Mouse (Mus musculus) splenic B cell, adult 2 months (primary cell): ENCODE data around the gene Strada.

Experiments
- DNase-seq: peaks from one replicate; pipeline ENCODE4 v3.0.0-alpha.2; 2011; ENCODE audit warnings: low read depth, low spot score
- H3K27me3 ChIP-seq: 2 replicates; pipeline ENCODE4 v1.6.1; 2012; ENCODE audit warnings: mild to moderate bottlenecking, low read length, moderate library complexity, mixed read lengths; ENCODE audit not compliant: control insufficient read depth, poor library complexity, insufficient read depth, severe bottlenecking
- H3K36me3 ChIP-seq: 2 replicates; pipeline ENCODE4 v1.6.1; 2012; ENCODE audit warnings: mild to moderate bottlenecking, low read length, moderate library complexity, mixed read lengths; ENCODE audit not compliant: control insufficient read depth, poor library complexity, insufficient read depth, severe bottlenecking

Gene Strada

DNA sequence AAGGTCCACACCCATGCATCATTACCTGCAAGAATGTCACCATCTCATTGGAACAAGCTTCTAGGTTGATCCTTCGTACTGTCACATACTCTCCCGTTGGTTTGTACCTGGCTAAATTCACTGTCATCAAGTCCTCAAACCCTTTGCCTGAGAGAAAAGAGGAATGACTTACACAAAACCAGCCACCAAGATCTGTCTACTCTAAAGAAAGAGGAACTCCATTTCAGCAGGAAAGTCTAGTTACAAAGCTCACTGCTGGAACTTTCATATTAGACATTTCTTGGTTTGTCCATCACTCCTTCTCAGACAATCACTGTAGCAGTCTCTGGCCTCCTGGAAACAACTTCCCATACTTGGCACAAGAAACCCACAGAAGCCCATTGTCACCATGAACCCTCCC lies 28.7 kb downstream of the Strada start:
- H3K27me3 ChIP-seq: no peaks in the 10 kb centered on the region
- H3K36me3 ChIP-seq: peaks cover 3% of the 10 kb centered on the region; the same call in 1 of the 2 replicates
- DNase-seq: no peak

DNA sequence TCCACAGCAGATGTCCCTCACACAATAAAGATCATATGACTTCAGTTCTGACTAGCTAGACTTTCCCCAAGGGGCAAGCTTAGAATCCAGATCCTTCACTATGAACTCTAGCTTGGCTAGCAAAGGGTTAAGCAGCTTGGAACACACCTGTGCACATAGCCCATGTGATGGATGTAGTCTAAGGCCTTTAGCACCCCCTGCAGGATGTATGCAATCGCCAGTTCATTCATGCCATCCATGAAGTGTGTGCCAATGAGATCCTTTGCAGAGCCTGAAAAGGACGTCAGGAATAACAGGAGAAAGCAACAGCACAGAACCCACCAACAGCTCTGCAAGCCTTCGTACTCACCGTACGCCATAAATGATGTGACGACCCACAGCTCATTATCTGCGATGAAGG lies 31.2 kb downstream of the Strada start:
- DNase-seq: peak; percentile 77

DNA sequence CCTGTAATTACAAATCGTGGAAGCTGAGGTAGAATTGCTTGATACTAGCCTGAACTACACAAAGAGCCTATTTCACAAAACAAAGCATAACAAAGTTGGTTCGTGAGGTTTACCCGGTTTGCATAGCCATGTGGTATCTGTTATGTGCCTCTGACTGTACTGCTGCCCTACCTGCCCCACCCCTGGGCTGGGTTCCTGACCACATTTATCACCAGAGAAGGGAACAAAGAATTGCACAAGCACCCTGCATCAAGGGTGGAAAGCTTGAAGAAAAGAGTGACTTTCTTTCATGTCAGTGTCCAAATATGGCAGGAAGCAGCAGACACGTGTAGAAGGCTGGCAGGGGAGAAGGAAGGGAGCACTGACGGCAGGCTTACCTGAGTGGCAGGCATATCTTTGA lies 34.5 kb downstream of the Strada start:
- peaks cover 6% of the 10 kb centered on the region; the same call in 1 of the 2 replicates for H3K36me3 ChIP-seq
- peak; percentile 33 for DNase-seq
- no peaks in the 10 kb centered on the region for H3K27me3 ChIP-seq

More for the DNA sequence above, 31.2 kb downstream of the Strada start:
- H3K36me3 ChIP-seq: peaks cover 1% of the 10 kb centered on the region; the same call in 1 of the 2 replicates
- no peaks in the 10 kb centered on the region for H3K27me3 ChIP-seq

DNA sequence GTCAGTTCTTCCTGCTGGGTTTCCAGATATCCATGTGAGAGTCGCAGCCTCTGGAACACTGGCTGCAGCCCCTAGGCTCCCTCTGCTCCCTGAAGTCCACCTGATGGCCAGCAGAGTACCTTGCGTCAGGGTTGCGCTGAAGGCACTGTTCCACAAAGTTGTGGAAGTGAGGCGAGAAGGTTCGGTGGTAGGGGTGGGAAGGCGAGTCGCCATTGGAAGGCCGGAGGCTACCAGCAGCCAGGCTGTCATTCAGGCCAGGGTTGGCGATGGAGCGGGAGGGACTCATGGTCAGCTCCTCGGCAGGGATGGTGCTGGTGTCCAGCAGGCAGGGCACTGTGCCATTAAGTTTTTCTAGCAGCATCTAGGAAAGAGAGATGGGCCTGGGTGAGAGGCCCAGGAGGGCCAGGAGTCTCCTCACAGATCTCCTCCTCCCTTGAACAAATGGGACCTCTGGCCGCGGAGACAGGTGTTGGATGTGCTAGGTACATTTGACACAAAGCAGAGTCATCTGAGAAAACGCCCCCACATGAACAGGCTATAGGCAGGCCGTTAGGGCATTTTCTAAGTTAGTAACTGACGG lies 37.3 kb downstream of the Strada start:
- H3K36me3 ChIP-seq: peaks cover 6% of the 10 kb centered on the region; the same call in 1 of the 2 replicates
- no peaks in the 10 kb centered on the region for H3K27me3 ChIP-seq
- no peak for DNase-seq

DNA sequence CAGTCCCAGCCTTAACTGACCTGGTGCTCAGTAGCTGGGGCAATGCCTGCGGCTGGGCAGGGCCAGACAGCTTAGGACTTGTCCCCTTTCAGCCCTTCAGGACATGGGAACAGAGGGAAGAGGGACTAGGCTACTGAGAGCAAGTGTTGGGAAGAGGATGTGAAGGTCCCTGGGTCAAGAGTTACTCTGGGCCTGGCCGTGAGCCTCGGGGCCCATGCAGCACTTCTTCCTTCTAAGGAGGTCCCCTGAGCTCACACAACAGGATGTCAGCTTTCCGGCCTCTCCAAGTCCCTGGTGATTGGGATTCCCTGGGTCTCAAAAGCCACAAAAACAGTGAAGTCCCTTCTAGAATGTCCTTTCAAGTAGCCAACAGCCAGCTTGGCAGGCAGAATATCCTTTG lies 38.4 kb downstream of the Strada start:
- Histone ChIP-seq H3K27me3 (no peaks in the 10 kb centered on the region), H3K36me3 (peaks cover 9% of the 10 kb centered on the region; the same call in 1 of the 2 replicates)
- DNase-seq: no peak

DNA sequence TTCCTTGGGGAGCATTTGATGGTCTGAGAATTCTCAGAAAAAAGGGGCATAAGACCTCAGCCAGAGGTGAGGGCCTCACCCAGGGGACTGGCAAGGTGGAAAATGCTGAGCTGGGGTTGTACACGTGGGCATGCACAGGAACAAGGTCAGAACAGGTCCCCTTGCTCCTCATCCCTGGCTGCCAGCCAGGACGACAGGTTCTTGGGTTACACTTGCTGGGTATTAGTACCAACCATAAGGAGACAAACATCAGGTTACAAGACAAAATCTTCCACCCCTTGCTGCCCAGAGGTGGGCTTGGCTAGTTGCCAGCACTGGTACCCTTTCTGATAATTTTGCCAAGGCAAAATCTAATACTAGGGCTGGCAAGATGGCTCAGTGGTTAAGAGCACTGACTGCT lies 39.7 kb downstream of the Strada start:
- Histone ChIP-seq H3K36me3 (peaks cover 16% of the 10 kb centered on the region), H3K27me3 (no peaks in the 10 kb centered on the region)
- DNase-seq: no peak

GRCm38 (mm10) chr11:106160841-106161721 lies 40.9 kb downstream of the Strada start, which contains the start of the genes Gm10840 and Limd2:
TSS of gene Gm10840 (plus strand) at chr11:106160850.
TSS of gene Limd2 (minus strand) at chr11:106160860.
- H3K27me3 ChIP-seq: no peaks in the 10 kb centered on the region
- DNase-seq: peak; percentile 62
- H3K36me3 ChIP-seq: peaks cover 18% of the 10 kb centered on the region

GRCm38 (mm10) chr11:106159921-106160840 lies 41.8 kb downstream of the Strada start:
- DNase-seq: peak; percentile 70
- no peaks in the 10 kb centered on the region for H3K27me3 ChIP-seq
- peaks cover 18% of the 10 kb centered on the region for H3K36me3 ChIP-seq

GRCm38 (mm10) chr11:106159216-106159920 lies 42.6 kb downstream of the Strada start:
- peaks cover 21% of the 10 kb centered on the region for H3K36me3 ChIP-seq
- no peaks in the 10 kb centered on the region for H3K27me3 ChIP-seq
- DNase-seq: peak; percentile 90

DNA sequence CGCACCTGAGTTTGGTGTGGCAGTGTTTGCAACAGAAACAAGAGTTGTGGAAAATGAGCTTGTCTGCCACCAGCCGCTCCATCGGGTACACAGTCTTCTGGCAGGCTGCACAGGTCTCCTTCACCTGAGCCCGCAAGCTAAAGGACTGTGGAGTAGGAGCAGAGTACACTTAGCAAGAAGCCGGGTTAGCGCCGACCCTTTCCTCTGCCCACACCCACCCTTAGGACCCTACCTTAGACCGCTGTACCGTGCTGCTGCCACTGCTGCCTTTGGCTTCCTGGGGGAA lies 43.1 kb downstream of the Strada start:
- Histone ChIP-seq H3K27me3 (no peaks in the 10 kb centered on the region), H3K36me3 (peaks cover 19% of the 10 kb centered on the region)
- no peak for DNase-seq

DNA sequence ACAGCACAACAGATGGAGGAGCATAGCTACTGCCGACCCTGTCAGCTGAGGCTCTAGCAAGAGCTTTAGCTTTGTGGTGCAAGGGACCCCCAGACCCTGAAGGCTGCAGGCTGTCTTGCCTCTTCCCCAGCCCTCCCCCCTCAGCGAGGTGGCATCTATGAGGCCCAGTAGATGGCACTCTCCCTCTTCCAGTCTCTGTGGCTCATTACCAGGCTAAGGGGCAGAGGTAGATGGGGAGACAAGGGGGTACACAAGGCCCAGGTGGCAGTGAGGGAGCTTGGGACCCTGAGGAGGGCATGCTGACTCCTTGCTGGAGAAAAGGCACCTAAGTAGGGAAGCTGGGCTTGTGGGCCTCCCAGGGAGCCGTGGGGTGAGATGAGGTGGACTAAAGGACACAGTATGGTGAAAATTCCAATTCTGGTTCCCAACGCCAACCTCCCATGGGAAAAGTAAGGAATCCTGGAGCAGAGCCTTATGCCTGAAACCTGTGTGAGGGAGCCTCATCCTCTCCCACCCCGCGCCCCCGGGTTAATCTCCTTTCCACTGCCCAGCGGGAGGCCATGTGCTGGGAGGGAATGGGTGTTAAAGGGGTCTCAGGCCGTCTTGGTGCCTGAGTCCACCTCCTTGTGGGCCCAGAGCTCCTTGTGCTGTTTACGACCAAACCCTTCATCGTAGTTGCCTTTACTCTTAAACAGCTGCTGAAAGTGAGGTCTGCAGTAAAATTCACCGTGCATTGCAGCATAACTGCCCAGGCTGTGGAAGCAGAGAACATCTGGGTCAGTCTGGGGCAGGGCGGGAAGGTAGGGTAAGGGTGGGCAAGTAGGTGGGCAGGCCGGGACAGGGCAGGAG lies 43.7 kb downstream of the Strada start:
- Histone ChIP-seq H3K36me3 (peaks cover 19% of the 10 kb centered on the region), H3K27me3 (no peaks in the 10 kb centered on the region)
- peak; percentile 79 for DNase-seq

DNA sequence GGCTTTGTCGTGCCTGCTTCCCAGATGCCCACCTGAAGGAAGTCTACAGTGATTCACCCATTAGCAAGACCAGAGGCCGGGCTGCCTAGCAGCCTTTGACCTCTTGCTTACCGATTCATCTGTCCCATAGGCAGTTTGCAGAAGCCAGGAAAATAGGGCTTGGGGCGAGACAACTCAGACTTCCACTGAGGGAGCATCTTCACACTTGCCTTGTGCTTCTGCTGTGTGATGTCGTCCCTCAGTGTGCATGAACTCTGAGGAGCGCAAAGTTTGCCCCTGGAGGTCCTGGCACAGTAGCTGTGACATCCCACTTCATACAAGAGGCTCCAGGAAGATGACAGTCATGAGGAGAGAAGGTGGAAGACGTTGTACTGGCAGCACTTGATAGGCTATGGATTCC lies 44.8 kb downstream of the Strada start:
- H3K27me3 ChIP-seq: no peaks in the 10 kb centered on the region
- DNase-seq: no peak
- H3K36me3 ChIP-seq: peaks cover 19% of the 10 kb centered on the region

GRCm38 (mm10) chr11:106156257-106156656 lies 45.7 kb downstream of the Strada start:
- H3K27me3 ChIP-seq: no peaks in the 10 kb centered on the region
- H3K36me3 ChIP-seq: peaks cover 21% of the 10 kb centered on the region
- no peak for DNase-seq
